Mouse (Mus musculus) ES-Bruce4 (cell line): ENCODE results near the gene Rnf138rt1. TPM values are rescaled to one million over a fixed set of nuclear protein-coding genes. Genes with fewer than 3 reads are reported as not detected.

ENCODE experiments used
- H3K27ac ChIP-seq: 2 replicates; pipeline ENCODE4 v1.5.1; 2012; ENCODE audit warnings: low read length, inconsistent platforms; ENCODE audit not compliant: insufficient read depth
- H3K27me3 ChIP-seq: 2 replicates; pipeline ENCODE4 v1.6.1; 2012; ENCODE audit warnings: mild to moderate bottlenecking, low read length, inconsistent platforms; ENCODE audit not compliant: control insufficient read depth, poor library complexity, insufficient read depth, severe bottlenecking
- H3K36me3 ChIP-seq: 2 replicates; pipeline ENCODE4 v1.6.1; 2012; ENCODE audit warnings: inconsistent platforms, mild to moderate bottlenecking, low read length, moderate library complexity; ENCODE audit not compliant: control insufficient read depth, poor library complexity, insufficient read depth, severe bottlenecking
- H3K4me1 ChIP-seq: one replicate; pipeline ENCODE4 v1.8.1; 2011; ENCODE audit warnings: low read length; ENCODE audit not compliant: control insufficient read depth, insufficient read depth
- H3K4me3 ChIP-seq: 2 replicates; pipeline ENCODE4 v1.5.1; 2011; ENCODE audit warnings: low read depth, mild to moderate bottlenecking, low read length
- H3K9ac ChIP-seq: 2 replicates; pipeline ENCODE4 v1.6.1; 2012; ENCODE audit warnings: low read depth, mild to moderate bottlenecking, inconsistent platforms; ENCODE audit not compliant: poor library complexity, severe bottlenecking
- H3K9me3 ChIP-seq: replicated peaks from 2 replicates; pipeline ENCODE4 v1.6.1; 2012; ENCODE audit warnings: mild to moderate bottlenecking, low read length, inconsistent platforms; ENCODE audit not compliant: control insufficient read depth, poor library complexity, insufficient read depth, severe bottlenecking
- CTCF ChIP-seq: IDR thresholded peaks from one replicate; pipeline ENCODE4 v1.8.1; 2011; ENCODE audit warnings: low read depth, low read length
- EP300 ChIP-seq: IDR thresholded peaks from 2 replicates; pipeline ENCODE4 v1.6.1; 2011; ENCODE audit warnings: low read depth, low read length; ENCODE audit not compliant: insufficient read depth
- POLR2A ChIP-seq: IDR thresholded peaks from one replicate; pipeline ENCODE4 v1.8.1; 2011; ENCODE audit warnings: low read length; ENCODE audit not compliant: insufficient read depth
- polyA plus RNA-seq: library from polyadenylated mRNA; stranded (reverse); fragments of >200 nt; gene quantifications from 2 replicates; pipeline ENCODE4 v1.2.4, GENCODE M21; 2011; ENCODE audit warnings: low read depth; ENCODE audit not compliant: missing spikeins, insufficient read depth, insufficient read length

The Rnf138rt1 gene
- polyA plus RNA-seq, 1 experiment = not detected

DNA sequence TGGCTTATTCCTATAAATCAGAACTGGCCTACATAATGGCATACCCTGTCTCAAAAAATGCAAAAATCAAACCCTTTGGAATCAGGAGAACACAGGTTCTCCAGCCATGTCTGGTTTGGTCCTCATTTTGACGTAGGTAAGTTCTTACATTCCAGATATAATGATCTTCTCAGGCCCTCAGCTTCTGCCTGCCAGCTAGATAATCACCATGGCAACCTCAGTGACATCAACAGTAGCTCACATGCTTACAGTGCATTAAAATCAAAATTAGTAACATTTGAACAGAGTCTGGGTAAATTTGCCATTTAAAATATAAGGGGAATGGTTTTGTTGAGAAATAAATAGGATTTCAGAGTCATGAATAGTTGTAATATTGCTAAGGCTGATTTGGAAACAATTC, 22.2 kb downstream of the Rnf138rt1 start:
- Histone ChIP-seq H3K36me3 (no peaks in the 10 kb centered on the region), H3K27me3 (no peaks in the 10 kb centered on the region), H3K27ac (no peak overlapping the region), H3K9ac (no peak overlapping the region), H3K4me3 (no peak overlapping the region), H3K4me1 (no peaks in the 10 kb centered on the region), H3K9me3 (no peaks in the 10 kb centered on the region)
- TF ChIP-seq EP300 = no peak

GRCm38 (mm10) chrX:163734145-163734544, 27.0 kb downstream of the Rnf138rt1 start:
- H3K9me3 ChIP-seq = no peaks in the 10 kb centered on the region
- H3K4me1 ChIP-seq = no peaks in the 10 kb centered on the region
- H3K27ac ChIP-seq = no peak overlapping the region
- H3K27me3 ChIP-seq = no peaks in the 10 kb centered on the region
- H3K9ac ChIP-seq = no peak overlapping the region
- H3K36me3 ChIP-seq = no peaks in the 10 kb centered on the region
- no peak for TF ChIP-seq CTCF
- TF ChIP-seq EP300 = no peak
- no peak for TF ChIP-seq POLR2A
- H3K4me3 ChIP-seq = no peak overlapping the region

DNA sequence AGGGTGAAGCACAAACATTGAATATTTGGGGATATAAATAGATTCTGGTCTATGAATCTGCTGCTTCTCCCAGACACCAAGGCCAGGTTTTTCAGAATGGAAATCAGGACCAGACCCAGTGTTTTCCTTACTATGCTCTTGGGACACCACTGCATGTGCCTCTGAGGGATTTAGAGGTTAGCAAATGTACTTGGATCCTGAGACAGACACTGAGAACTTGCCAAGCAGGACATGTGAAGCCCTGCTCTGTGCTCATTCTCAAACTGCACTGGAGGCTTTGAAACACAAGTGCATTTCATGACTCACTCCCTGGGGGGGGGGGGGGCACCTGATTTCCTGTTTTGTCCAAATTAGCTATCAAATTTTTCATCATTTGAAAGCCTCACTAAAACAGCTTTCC, 37.5 kb downstream of the Rnf138rt1 start:
- Histone ChIP-seq H3K4me3 (no peak overlapping the region), H3K4me1 (no peaks in the 10 kb centered on the region), H3K9me3 (no peaks in the 10 kb centered on the region), H3K27ac (no peak overlapping the region), H3K36me3 (no peaks in the 10 kb centered on the region), H3K27me3 (no peaks in the 10 kb centered on the region), H3K9ac (no peak overlapping the region)
- TF ChIP-seq CTCF (no peak), POLR2A (no peak), EP300 (no peak)

GRCm38 (mm10) chrX:163722785-163723577, 38.1 kb downstream of the Rnf138rt1 start:
- Histone ChIP-seq H3K36me3 (no peaks in the 10 kb centered on the region), H3K4me3 (no peak overlapping the region), H3K4me1 (no peaks in the 10 kb centered on the region), H3K9ac (no peak overlapping the region), H3K9me3 (no peaks in the 10 kb centered on the region), H3K27me3 (no peaks in the 10 kb centered on the region), H3K27ac (no peak overlapping the region)
- TF ChIP-seq CTCF = no peak
- TF ChIP-seq POLR2A = no peak
- TF ChIP-seq EP300 = no peak

DNA sequence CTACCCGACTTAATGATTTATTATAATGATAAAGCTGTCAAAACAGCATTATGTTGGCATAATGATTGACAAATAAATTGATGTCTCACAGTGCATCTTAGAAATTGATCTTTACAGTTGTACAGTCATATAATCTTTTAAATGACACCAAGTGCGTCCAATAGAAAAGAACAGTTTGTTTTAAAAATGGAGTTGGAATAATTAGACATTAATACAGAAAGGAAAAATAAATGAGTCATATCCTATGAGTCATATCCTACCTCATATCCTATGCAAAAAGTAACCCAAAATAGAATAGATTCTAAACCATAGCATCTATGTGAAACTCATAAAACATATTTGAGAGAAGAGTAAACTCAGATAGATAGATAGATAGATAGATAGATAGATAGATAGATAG, 40.5 kb downstream of the Rnf138rt1 start:
- Histone ChIP-seq H3K36me3 (no peaks in the 10 kb centered on the region), H3K9me3 (no peaks in the 10 kb centered on the region), H3K4me3 (no peak overlapping the region), H3K27me3 (no peaks in the 10 kb centered on the region), H3K9ac (no peak overlapping the region), H3K4me1 (no peaks in the 10 kb centered on the region), H3K27ac (no peak overlapping the region)
- TF ChIP-seq POLR2A = no peak

Other genes starting within 250 kb of the Rnf138rt1 start
- gene Grpr, start 211.7 kb downstream of the Rnf138rt1 start, polyA plus RNA-seq = not detected in 2 replicates
- gene Ap1s2, start 147.7 kb upstream of the Rnf138rt1 start, polyA plus RNA-seq = 27.1 and 27.6 TPM in 2 replicates
- 70.4 and 71.4 TPM in 2 replicates for gene Zrsr2, start 197.3 kb upstream of the Rnf138rt1 start, polyA plus RNA-seq